17 mouse cellular contexts compared by ENCODE assay signal in the genomic region with DNA sequence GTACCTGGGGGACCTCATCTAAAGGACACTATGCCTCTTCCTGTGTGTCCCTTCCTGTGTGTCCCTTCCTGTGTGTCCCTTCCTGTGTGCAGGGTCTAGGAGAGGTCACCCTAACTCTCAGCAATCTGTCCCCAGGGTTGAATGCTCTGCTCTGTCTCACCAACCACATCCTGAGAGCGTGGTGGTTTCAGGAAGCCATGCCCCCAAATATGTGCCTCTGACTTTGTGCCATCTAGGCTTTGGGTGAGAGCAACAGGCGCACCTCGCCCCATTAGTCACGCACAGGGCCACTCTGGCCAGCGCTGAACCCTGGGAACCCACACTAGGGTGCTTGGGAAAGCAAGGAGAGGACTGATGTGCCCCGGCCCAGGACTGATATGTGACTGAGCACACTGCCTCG. TPM values are rescaled to one million over a fixed set of nuclear protein-coding genes. Genes with fewer than 3 reads are reported as not detected.
A peak's percentile ranks its signal among the peaks of the same experiment; 100 is the strongest.
DNase-seq lines count a peak whose midpoint lies in the region; ATAC-seq and TF ChIP-seq lines count a peak whose summit lies in the region.
"Had no signal": no experiment of that assay in that cellular context is flagged by ENCODE, and none has a peak within 500 bp of the region (broad histone marks: within the 10 kb centered on the region; RNA-seq: fewer than 3 reads in every experiment).

No protein-coding gene starts in this region.

- H3K9me3 ChIP-seq in liver, postnatal 0 days (ENCODE audit: low read length), result no peaks in the 10 kb centered on the region
- no peaks in the 10 kb centered on the region for H3K9me3 ChIP-seq in liver, embryonic 11.5 days (ENCODE audit: control insufficient read depth, low read length)
- no peaks in the 10 kb centered on the region for H3K9me3 ChIP-seq in hindbrain, embryonic 11.5 days (ENCODE audit: control insufficient read depth, low read length)
- no peaks in the 10 kb centered on the region for H3K9me3 ChIP-seq in kidney, embryonic 15.5 days (replicated peaks)
- H3K9me3 ChIP-seq in hindbrain, embryonic 14.5 days (ENCODE audit: control insufficient read depth, low read length), result no peaks in the 10 kb centered on the region

- TF ChIP-seq CTCF in liver, postnatal 0 days (IDR thresholded peaks at IDR 0.05; ENCODE audit: low read depth), result no peak

- no peak for TF ChIP-seq EP300 in liver, postnatal 0 days (IDR thresholded peaks at IDR 0.05; ENCODE audit: low read depth)

- H3K27ac ChIP-seq in liver, postnatal 0 days (ENCODE audit: low read depth), result no peak overlapping the region
- H3K27ac ChIP-seq in liver, embryonic 11.5 days (ENCODE audit: low read depth, low read length), result no peak overlapping the region
- no peak overlapping the region for H3K27ac ChIP-seq in hindbrain, embryonic 11.5 days (ENCODE audit: low read depth, low read length)
- H3K27ac ChIP-seq in kidney, embryonic 15.5 days, result no peak overlapping the region
- H3K27ac ChIP-seq in hindbrain, embryonic 14.5 days, result no peak overlapping the region
- H3K27ac ChIP-seq: hindbrain, postnatal 0 days; liver, embryonic 14.5 days had no signal

- no peak overlapping the region for H3K4me2 ChIP-seq in liver, postnatal 0 days (ENCODE audit: low read depth, low read length)
- no peak overlapping the region for H3K4me2 ChIP-seq in liver, embryonic 11.5 days
- no peak overlapping the region for H3K4me2 ChIP-seq in hindbrain, embryonic 11.5 days (replicated peaks; ENCODE audit: low read depth, low read length)
- no peak overlapping the region for H3K4me2 ChIP-seq in kidney, embryonic 15.5 days
- H3K4me2 ChIP-seq in hindbrain, embryonic 14.5 days (replicated peaks), result no peak overlapping the region

- peaks cover 4% of the 10 kb centered on the region; the same call in 1 of the 2 replicates for H3K4me1 ChIP-seq in liver, postnatal 0 days (ENCODE audit: insufficient read depth)
- 0 out of 2 replicates have a peak, but pooled peaks cover 3% of the 10 kb centered on the region for H3K4me1 ChIP-seq in liver, embryonic 11.5 days (replicated peaks; ENCODE audit: control insufficient read depth, insufficient read depth, low read length)
- H3K4me1 ChIP-seq in hindbrain, embryonic 11.5 days (replicated peaks; ENCODE audit: control insufficient read depth, insufficient read depth, low read length), result no peaks in the 10 kb centered on the region
- peaks cover 17% of the 10 kb centered on the region for H3K4me1 ChIP-seq in kidney, embryonic 15.5 days
- peaks cover 13% of the 10 kb centered on the region for H3K4me1 ChIP-seq in hindbrain, embryonic 14.5 days (replicated peaks; ENCODE audit: control insufficient read depth, insufficient read depth, low read length)

- no peak for DNase-seq in liver, postnatal 0 days
- DNase-seq in liver, embryonic 11.5 days (ENCODE audit: low spot score), result no peak
- peak; percentile 49 for DNase-seq in thymus, postnatal 14 days
- no peak for DNase-seq in hindbrain, embryonic 11.5 days (ENCODE audit: low spot score)
- no peak for DNase-seq in hindbrain, embryonic 14.5 days (ENCODE audit: low spot score)
- DNase-seq: cerebellum, adult 2 months; embryo, embryonic 11 days; forebrain, postnatal 0 days; gastrocnemius, postnatal 25 days; lung, postnatal 4 days; right cerebral cortex, adult 18-20 months had no signal

- no peaks in the 10 kb centered on the region for H3K36me3 ChIP-seq in liver, postnatal 0 days (replicated peaks; ENCODE audit: insufficient read depth, low read length)
- no peaks in the 10 kb centered on the region for H3K36me3 ChIP-seq in liver, embryonic 11.5 days (ENCODE audit: control insufficient read depth, insufficient read depth, low read length)
- no peaks in the 10 kb centered on the region for H3K36me3 ChIP-seq in hindbrain, embryonic 11.5 days (ENCODE audit: control insufficient read depth, insufficient read depth, low read length)
- H3K36me3 ChIP-seq in kidney, embryonic 15.5 days, result no peaks in the 10 kb centered on the region
- no peaks in the 10 kb centered on the region for H3K36me3 ChIP-seq in hindbrain, embryonic 14.5 days (replicated peaks; ENCODE audit: control insufficient read depth, insufficient read depth)

- ATAC-seq in liver, postnatal 0 days, result peak; percentile 33; the same call in 1 of the 2 replicates
- no peak for ATAC-seq in liver, embryonic 11.5 days (replicated peaks; ENCODE audit: low FRiP score)
- peak; percentile 58 for ATAC-seq in CD4-positive, CD25-positive, alpha-beta regulatory T cell, adult 4 months
- ATAC-seq in inflammation-experienced regulatory T-cells, adult 6 months, result peak; percentile 35
- ATAC-seq in hindbrain, embryonic 11.5 days (ENCODE audit: low FRiP score), result no peak
- no peak for ATAC-seq in kidney, embryonic 15.5 days (replicated peaks; ENCODE audit: low FRiP score)
- no peak for ATAC-seq in hindbrain, embryonic 14.5 days (ENCODE audit: low FRiP score)
- ATAC-seq: forebrain, postnatal 0 days; hindbrain, postnatal 0 days had no signal

- H3K4me3 ChIP-seq in liver, postnatal 0 days (ENCODE audit: low read depth, low read length), result no peak overlapping the region
- no peak overlapping the region for H3K4me3 ChIP-seq in liver, embryonic 11.5 days (ENCODE audit: low read depth, low read length)
- H3K4me3 ChIP-seq in hindbrain, embryonic 11.5 days (ENCODE audit: low read depth, low read length), result no peak overlapping the region
- no peak overlapping the region for H3K4me3 ChIP-seq in kidney, embryonic 15.5 days (replicated peaks)
- H3K4me3 ChIP-seq in hindbrain, embryonic 14.5 days (replicated peaks; ENCODE audit: low read length), result no peak overlapping the region

- H3K9ac ChIP-seq in liver, postnatal 0 days (replicated peaks), result no peak overlapping the region
- no peak overlapping the region for H3K9ac ChIP-seq in liver, embryonic 11.5 days (ENCODE audit: low read depth, low read length)
- no peak overlapping the region for H3K9ac ChIP-seq in hindbrain, embryonic 11.5 days (ENCODE audit: low read depth, low read length)
- H3K9ac ChIP-seq in kidney, embryonic 15.5 days, result no peak overlapping the region
- no peak overlapping the region for H3K9ac ChIP-seq in hindbrain, embryonic 14.5 days
- H3K9ac ChIP-seq: forebrain, postnatal 0 days; liver, embryonic 14.5 days had no signal

- H3K27me3 ChIP-seq in liver, postnatal 0 days (ENCODE audit: insufficient read depth, low read length), result no peaks in the 10 kb centered on the region
- H3K27me3 ChIP-seq in liver, embryonic 11.5 days (replicated peaks; ENCODE audit: control insufficient read depth, insufficient read depth, low read length), result no peaks in the 10 kb centered on the region
- H3K27me3 ChIP-seq in hindbrain, embryonic 11.5 days (ENCODE audit: control insufficient read depth, insufficient read depth, low read length), result no peaks in the 10 kb centered on the region
- H3K27me3 ChIP-seq in kidney, embryonic 15.5 days, result no peaks in the 10 kb centered on the region
- H3K27me3 ChIP-seq in hindbrain, embryonic 14.5 days (ENCODE audit: control insufficient read depth, insufficient read depth, low read length), result no peaks in the 10 kb centered on the region
- H3K27me3 ChIP-seq: CH12.LX had no signal

- WGBS in liver, postnatal 0 days (ENCODE audit: insufficient replicate concordance), result 48% methylated on average over 7 of the region's 7 CpGs
- WGBS in liver, embryonic 11.5 days, result 79% methylated on average over 7 of the region's 7 CpGs
- 87% methylated on average over 7 of the region's 7 CpGs for WGBS in hindbrain, embryonic 11.5 days
- 84% methylated on average over 7 of the region's 7 CpGs for WGBS in kidney, embryonic 15.5 days
- WGBS in hindbrain, embryonic 14.5 days, result 91% methylated on average over 7 of the region's 7 CpGs

RNA-seq across cellular contexts. Expression of a gene that starts 23.9 kb away (rescaled TPM):
- polyA plus RNA-seq in liver, postnatal 0 days (2015; fragmentation: Nextera tagmentation; extraction: Ambion mirVana), result 93.3 and 104 TPM in 2 replicates
- 4.3 and 4.8 TPM in 2 replicates for polyA plus RNA-seq in liver, embryonic 11.5 days (2014; fragmentation: Nextera tagmentation; extraction: Ambion mirVana)
- polyA plus RNA-seq in CD4-positive, CD25-positive, alpha-beta regulatory T cell, adult 4 months (2017; shearing (Covaris generic)), result 1 to 10 TPM; 1.1 to 5.0 TPM
- polyA plus RNA-seq in inflammation-experienced regulatory T-cells, adult 6 months (2017; shearing (Covaris generic)), result 1 to 10 TPM in 2 of 3 experiments, under 1 TPM in 1; 0.89 to 4.4 (median 1.1) TPM
- polyA plus RNA-seq in hindbrain, embryonic 11.5 days (2014; fragmentation: Nextera tagmentation; extraction: Ambion mirVana), result 0.18 TPM in 1 of 2 replicates, not detected in the other
- 1.8 and 2.3 TPM in 2 replicates for polyA plus RNA-seq in kidney, embryonic 15.5 days (2015; fragmentation: Nextera tagmentation; extraction: Ambion mirVana)
- polyA plus RNA-seq in hindbrain, embryonic 14.5 days (2014; fragmentation: Nextera tagmentation; extraction: Ambion mirVana), result not detected in 2 replicates
- polyA plus RNA-seq: forebrain, postnatal 0 days had no signal

Comparison
In these comparisons a context has a peak if more than half of its experiments do, and no peak if none do; other contexts are left out.
1. ATAC-seq: peak in liver, postnatal 0 days (single experiment), CD4-positive, CD25-positive, alpha-beta regulatory T cell, adult 4 months (single experiment) and inflammation-experienced regulatory T-cells, adult 6 months (single experiment); none in liver, embryonic 11.5 days (single experiment), hindbrain, embryonic 11.5 days (single experiment), kidney, embryonic 15.5 days (single experiment) and hindbrain, embryonic 14.5 days (single experiment).
2. RNA of a gene that starts 23.9 kb away (polyA plus RNA-seq): 93.3 to 104 TPM in liver, postnatal 0 days; 1.1 to 5.0 TPM in CD4-positive, CD25-positive, alpha-beta regulatory T cell, adult 4 months, 4.3 to 4.8 TPM in liver, embryonic 11.5 days, 1.8 to 2.3 TPM in kidney, embryonic 15.5 days, 0.89 to 4.4 TPM in inflammation-experienced regulatory T-cells, adult 6 months, 0.18 TPM in hindbrain, embryonic 11.5 days and not detected in hindbrain, embryonic 14.5 days; every median in the first group is over 10 times any median in the second.